Mouse (Mus musculus) heart, adult 2 months (tissue): Measurements from ENCODE around the gene Dyrk3.

Experiments used
- CTCF ChIP-seq: fragments of 200-600 bp; IDR thresholded peaks from 2 replicates; pipeline ENCODE4 v1.8.1; 2022; ENCODE audit warnings: antibody characterized with exemption, mild to moderate bottlenecking, moderate library complexity
- POLR2A ChIP-seq: fragments of 200-500 bp; IDR thresholded peaks from 2 replicates; pipeline ENCODE4 v1.6.1; 2011; ENCODE audit warnings: mild to moderate bottlenecking, low read depth, low read length, control low read depth; ENCODE audit not compliant: insufficient read depth

GRCm38 (mm10) chr1:131164427-131164826, 26.3 kb upstream of the Dyrk3 start:
- TF ChIP-seq CTCF: no peak
- TF ChIP-seq POLR2A: no peak
